Mouse (Mus musculus): ENCODE measurements around the gene 5730596B20Rik. TPM values are rescaled to one million over a fixed set of nuclear protein-coding genes. Genes with fewer than 3 reads are reported as not detected.

Gene 5730596B20Rik
- polyA plus RNA-seq, 1 experiment = 0.07 TPM

- no peaks in the 10 kb centered on the region for H3K27me3 ChIP-seq (ENCODE audit: control insufficient read depth, insufficient read depth, insufficient read length)
These were observed 40.8 kb downstream of the 5730596B20Rik start for GRCm38 (mm10) chr6:52217895-52218642.

GRCm38 (mm10) chr6:52218643-52219215 lies 41.4 kb downstream of the 5730596B20Rik start:
- TF ChIP-seq MAX (IDR thresholded peaks at IDR 0.05) (no peak), MYOG (IDR thresholded peaks at IDR 0.05; ENCODE audit: control insufficient read depth, extremely low read depth, insufficient read length) (no peak)
- peaks cover 64% of the 10 kb centered on the region for H3K79me2 ChIP-seq (ENCODE audit: control insufficient read depth, insufficient read depth)
- no peaks in the 10 kb centered on the region for H3K27me3 ChIP-seq (ENCODE audit: control insufficient read depth, insufficient read depth, insufficient read length)
- H3ac ChIP-seq (ENCODE audit: control insufficient read depth, insufficient read length, low read depth) = no peak overlapping the region
- H3K36me3 ChIP-seq (ENCODE audit: control insufficient read depth, insufficient read depth) = peaks cover 7% of the 10 kb centered on the region
- no peak overlapping the region for H3K4me3 ChIP-seq (ENCODE audit: insufficient read depth, poor library complexity, severe bottlenecking)
- peaks cover 25% of the 10 kb centered on the region for H3K79me3 ChIP-seq (ENCODE audit: low read depth)

More at GRCm38 (mm10) chr6:52217895-52218642, 40.8 kb downstream of the 5730596B20Rik start:
- Histone ChIP-seq H3ac (ENCODE audit: control insufficient read depth, insufficient read length, low read depth) (peak overlapping the region; percentile 5), H3K36me3 (ENCODE audit: control insufficient read depth, insufficient read depth) (peaks cover under 1% of the 10 kb centered on the region), H3K79me3 (ENCODE audit: low read depth) (peaks cover 18% of the 10 kb centered on the region), H3K79me2 (ENCODE audit: control insufficient read depth, insufficient read depth) (peaks cover 58% of the 10 kb centered on the region), H3K4me3 (ENCODE audit: insufficient read depth, poor library complexity, severe bottlenecking) (no peak overlapping the region)
- TF ChIP-seq FOSL1 (IDR thresholded peaks at IDR 0.05; ENCODE audit: insufficient read depth, low read length, poor library complexity, severe bottlenecking) (no peak), CEBPB (IDR thresholded peaks at IDR 0.05; ENCODE audit: low read depth) (no peak), CTCF (IDR thresholded peaks at IDR 0.05; ENCODE audit: control insufficient read depth, insufficient read depth, insufficient read length) (no peak), MAX (IDR thresholded peaks at IDR 0.05) (no peak), MYOG (IDR thresholded peaks at IDR 0.05; ENCODE audit: control insufficient read depth, extremely low read depth, insufficient read length) (no peak), MYOD1 (IDR thresholded peaks at IDR 0.05; ENCODE audit: control insufficient read depth, insufficient read length, low read depth) (no peak), USF1 (IDR thresholded peaks at IDR 0.05; ENCODE audit: low read depth) (no peak)

GRCm38 (mm10) chr6:52219234-52219942 lies 42.1 kb downstream of the 5730596B20Rik start:
- Histone ChIP-seq H3K36me3 (ENCODE audit: control insufficient read depth, insufficient read depth) (peaks cover 11% of the 10 kb centered on the region), H3K4me3 (ENCODE audit: insufficient read depth, poor library complexity, severe bottlenecking) (no peak overlapping the region), H3K79me2 (ENCODE audit: control insufficient read depth, insufficient read depth) (peaks cover 65% of the 10 kb centered on the region), H3K27me3 (ENCODE audit: control insufficient read depth, insufficient read depth, insufficient read length) (no peaks in the 10 kb centered on the region), H3ac (ENCODE audit: control insufficient read depth, insufficient read length, low read depth) (no peak overlapping the region), H3K79me3 (ENCODE audit: low read depth) (peaks cover 31% of the 10 kb centered on the region)
- TF ChIP-seq MAX (IDR thresholded peaks at IDR 0.05) (no peak), USF1 (IDR thresholded peaks at IDR 0.05; ENCODE audit: low read depth) (no peak), MYOD1 (IDR thresholded peaks at IDR 0.05; ENCODE audit: control insufficient read depth, insufficient read length, low read depth) (no peak), CTCF (IDR thresholded peaks at IDR 0.05; ENCODE audit: control insufficient read depth, insufficient read depth, insufficient read length) (no peak), CEBPB (IDR thresholded peaks at IDR 0.05; ENCODE audit: low read depth) (no peak), FOSL1 (IDR thresholded peaks at IDR 0.05; ENCODE audit: insufficient read depth, low read length, poor library complexity, severe bottlenecking) (no peak), MYOG (IDR thresholded peaks at IDR 0.05; ENCODE audit: control insufficient read depth, extremely low read depth, insufficient read length) (no peak)

GRCm38 (mm10) chr6:52220003-52220864 lies 42.9 kb downstream of the 5730596B20Rik start:
- Histone ChIP-seq H3K4me3 (ENCODE audit: insufficient read depth, poor library complexity, severe bottlenecking) (peak overlapping the region; percentile 76), H3K36me3 (ENCODE audit: control insufficient read depth, insufficient read depth) (peaks cover 11% of the 10 kb centered on the region), H3K27me3 (ENCODE audit: control insufficient read depth, insufficient read depth, insufficient read length) (no peaks in the 10 kb centered on the region)

GRCm38 (mm10) chr6:52220865-52221310 lies 43.6 kb downstream of the 5730596B20Rik start:
- peak overlapping the region; percentile 76 for H3K4me3 ChIP-seq (ENCODE audit: insufficient read depth, poor library complexity, severe bottlenecking)
- H3ac ChIP-seq (ENCODE audit: control insufficient read depth, insufficient read length, low read depth) = peak overlapping the region; percentile 92
- TF ChIP-seq USF1 (IDR thresholded peaks at IDR 0.05; ENCODE audit: low read depth) = no peak
- TF ChIP-seq MYOD1 (IDR thresholded peaks at IDR 0.05; ENCODE audit: control insufficient read depth, insufficient read length, low read depth) = no peak
- TF ChIP-seq MAX (IDR thresholded peaks at IDR 0.05) = no peak
- TF ChIP-seq CTCF (IDR thresholded peaks at IDR 0.05; ENCODE audit: control insufficient read depth, insufficient read depth, insufficient read length) = no peak
- TF ChIP-seq FOSL1 (IDR thresholded peaks at IDR 0.05; ENCODE audit: insufficient read depth, low read length, poor library complexity, severe bottlenecking) = no peak
- no peak for TF ChIP-seq CEBPB (IDR thresholded peaks at IDR 0.05; ENCODE audit: low read depth)
- no peak for TF ChIP-seq MYOG (IDR thresholded peaks at IDR 0.05; ENCODE audit: control insufficient read depth, extremely low read depth, insufficient read length)
- no peaks in the 10 kb centered on the region for H3K27me3 ChIP-seq (ENCODE audit: control insufficient read depth, insufficient read depth, insufficient read length)
- peaks cover 11% of the 10 kb centered on the region for H3K36me3 ChIP-seq (ENCODE audit: control insufficient read depth, insufficient read depth)
- H3K79me3 ChIP-seq (ENCODE audit: low read depth) = peaks cover 34% of the 10 kb centered on the region
- peaks cover 65% of the 10 kb centered on the region for H3K79me2 ChIP-seq (ENCODE audit: control insufficient read depth, insufficient read depth)

More at GRCm38 (mm10) chr6:52220003-52220864, 42.9 kb downstream of the 5730596B20Rik start:
- peaks cover 65% of the 10 kb centered on the region for H3K79me2 ChIP-seq (ENCODE audit: control insufficient read depth, insufficient read depth)
- H3K79me3 ChIP-seq (ENCODE audit: low read depth) = peaks cover 33% of the 10 kb centered on the region
- TF ChIP-seq CTCF (IDR thresholded peaks at IDR 0.05; ENCODE audit: control insufficient read depth, insufficient read depth, insufficient read length) = no peak
- no peak for TF ChIP-seq CEBPB (IDR thresholded peaks at IDR 0.05; ENCODE audit: low read depth)
- no peak for TF ChIP-seq FOSL1 (IDR thresholded peaks at IDR 0.05; ENCODE audit: insufficient read depth, low read length, poor library complexity, severe bottlenecking)
- no peak for TF ChIP-seq MYOG (IDR thresholded peaks at IDR 0.05; ENCODE audit: control insufficient read depth, extremely low read depth, insufficient read length)
- peak overlapping the region; percentile 44 for H3ac ChIP-seq (ENCODE audit: control insufficient read depth, insufficient read length, low read depth)
